Mouse (Mus musculus): ENCODE data around the gene Set.
A peak's percentile ranks its signal among the peaks of the same experiment; 100 is the strongest.

- TF ChIP-seq TCF12 (IDR thresholded peaks at IDR 0.05; ENCODE audit: low read depth, low read length) (peak; percentile 51), POLR2AphosphoS2 (IDR thresholded peaks at IDR 0.05; ENCODE audit: low read length) (peak; percentile 82), CTCF (IDR thresholded peaks at IDR 0.05 in 2 of 3, conservative IDR thresholded peaks at IDR 0.05 in 1 of 3; ENCODE audit: control insufficient read depth in 1 of 3, insufficient read depth in 1 of 3, low read depth in 2 of 3, low read length in 3 of 3, poor library complexity in 1 of 3, severe bottlenecking in 1 of 3) (no peak), GATA1 (IDR thresholded peaks at IDR 0.05; ENCODE audit: low read depth, low read length) (peak; percentile 64), CHD2 (IDR thresholded peaks at IDR 0.05; ENCODE audit: low read length) (no peak), KAT2A (conservative IDR thresholded peaks at IDR 0.05; ENCODE audit: low read depth, low read length) (peak; percentile 50), ZNF384 (IDR thresholded peaks at IDR 0.05; ENCODE audit: low read depth, low read length) (no peak), HCFC1 (IDR thresholded peaks at IDR 0.05; ENCODE audit: low read depth, low read length) (no peak; the same call in none of the 2 replicates), ZKSCAN1 (IDR thresholded peaks at IDR 0.05; ENCODE audit: low read depth, low read length) (no peak), JUND (IDR thresholded peaks at IDR 0.05; ENCODE audit: low read depth, low read length) (no peak), NELFE (IDR thresholded peaks at IDR 0.05; ENCODE audit: low read depth, low read length) (peak; percentile 69), CHD1 (IDR thresholded peaks at IDR 0.05; ENCODE audit: low read depth, low read length) (no peak)
These were observed 5.3 kb downstream of the Set start for GRCm38 (mm10) chr2:30062249-30063093.
